In genomic region chr9:21820183-21820582, GRCm38 (mm10) we compare ENCODE assay signal across 29 mouse cellular contexts. TPM values are rescaled to one million over a fixed set of nuclear protein-coding genes. Genes with fewer than 3 reads are reported as not detected.
"Had no signal": no experiment of that assay in that cellular context is flagged by ENCODE, and none has a peak within 500 bp of the region (broad histone marks: within the 10 kb centered on the region; RNA-seq: fewer than 3 reads in every experiment).

No protein-coding gene starts in this region.

- ATAC-seq: liver, embryonic 12.5 days; midbrain, embryonic 15.5 days had no signal

- DNase-seq: kidney, adult 9 months; kidney, postnatal 14 days; kidney, postnatal 4 days; layer of hippocampus, postnatal 36 days; liver; lung, adult 18-20 months; lung, postnatal 10 days; lung, postnatal 36 days; right cerebral cortex, adult 18-20 months; right cerebral cortex, postnatal 14 days; right cerebral cortex, postnatal 4 days; thymus, adult 2 months; thymus, postnatal 14 days; thymus, postnatal 4 days had no signal

- H3K9ac ChIP-seq: limb, embryonic 13.5 days; liver, embryonic 12.5 days; liver, embryonic 15.5 days; lung, embryonic 15.5 days; midbrain, embryonic 12.5 days; midbrain, embryonic 15.5 days; neural tube, embryonic 12.5 days; neural tube, embryonic 15.5 days had no signal

- H3K36me3 ChIP-seq: midbrain, embryonic 12.5 days; midbrain, embryonic 15.5 days; neural tube, embryonic 12.5 days; neural tube, embryonic 15.5 days had no signal

- H3K4me2 ChIP-seq: limb, embryonic 13.5 days; liver, embryonic 12.5 days; liver, embryonic 15.5 days; lung, embryonic 15.5 days; midbrain, embryonic 12.5 days; midbrain, embryonic 15.5 days; neural tube, embryonic 12.5 days; neural tube, embryonic 15.5 days had no signal

- H3K4me3 ChIP-seq: left cerebral cortex, adult 2 months; limb, embryonic 13.5 days; liver, embryonic 12.5 days; liver, embryonic 15.5 days; lung, embryonic 15.5 days; megakaryocyte, embryonic 14.5 days; midbrain, embryonic 12.5 days; midbrain, embryonic 15.5 days; neural tube, embryonic 12.5 days; neural tube, embryonic 15.5 days had no signal

- H3K9me3 ChIP-seq: limb, embryonic 13.5 days; liver, embryonic 12.5 days; liver, embryonic 15.5 days; lung, embryonic 15.5 days; megakaryocyte, embryonic 14.5 days; midbrain, embryonic 12.5 days; midbrain, embryonic 15.5 days; neural tube, embryonic 12.5 days; neural tube, embryonic 15.5 days had no signal

- H3K4me1 ChIP-seq: limb, embryonic 13.5 days; lung, embryonic 15.5 days; midbrain, embryonic 12.5 days; midbrain, embryonic 15.5 days; neural tube, embryonic 12.5 days; neural tube, embryonic 15.5 days had no signal

- H3K27ac ChIP-seq: left cerebral cortex, adult 2 months; limb, embryonic 13.5 days; liver, embryonic 12.5 days; liver, embryonic 15.5 days; lung, embryonic 15.5 days; midbrain, embryonic 12.5 days; midbrain, embryonic 15.5 days; neural tube, embryonic 12.5 days; neural tube, embryonic 15.5 days; stomach, postnatal 0 days had no signal

- H3K27me3 ChIP-seq: limb, embryonic 13.5 days; liver, embryonic 12.5 days; liver, embryonic 15.5 days; lung, embryonic 15.5 days; midbrain, embryonic 12.5 days; midbrain, embryonic 15.5 days; neural tube, embryonic 12.5 days; neural tube, embryonic 15.5 days had no signal

RNA-seq across cellular contexts. Expression of gene Angptl8, which starts 15.1 kb away (rescaled TPM):
- total RNA-seq: layer of hippocampus, adult 8-10 months; layer of hippocampus, postnatal 10 days; layer of hippocampus, postnatal 36 days; left cerebral cortex, adult 2 months; left cerebral cortex, postnatal 10 days; left cerebral cortex, postnatal 36 days had no signal
